Mouse (Mus musculus) E14TG2a.4 (cell line): Measurements from ENCODE around the gene Grik3.

ENCODE experiments used
- CTCF ChIP-seq: conservative IDR thresholded peaks from 2 replicates; pipeline ENCODE4 v1.5.1; 2014; ENCODE audit warnings: low read length
- NANOG ChIP-seq: IDR thresholded peaks from 2 replicates; pipeline ENCODE4 v1.6.1; 2014; ENCODE audit warnings: borderline replicate concordance, low read length, mixed read lengths
- POU5F1 ChIP-seq: IDR thresholded peaks from 2 replicates; pipeline ENCODE4 v1.6.1; 2014; ENCODE audit warnings: low read length, borderline replicate concordance

- TF ChIP-seq CTCF, result no peak
- no peak for TF ChIP-seq NANOG
- no peak for TF ChIP-seq POU5F1
These were observed 34.8 kb downstream of the Grik3 start for GRCm38 (mm10) chr4:125525266-125525665.
